Mouse (Mus musculus): ENCODE measurements around the gene Ehmt1.

Ehmt1 gene

DNA sequence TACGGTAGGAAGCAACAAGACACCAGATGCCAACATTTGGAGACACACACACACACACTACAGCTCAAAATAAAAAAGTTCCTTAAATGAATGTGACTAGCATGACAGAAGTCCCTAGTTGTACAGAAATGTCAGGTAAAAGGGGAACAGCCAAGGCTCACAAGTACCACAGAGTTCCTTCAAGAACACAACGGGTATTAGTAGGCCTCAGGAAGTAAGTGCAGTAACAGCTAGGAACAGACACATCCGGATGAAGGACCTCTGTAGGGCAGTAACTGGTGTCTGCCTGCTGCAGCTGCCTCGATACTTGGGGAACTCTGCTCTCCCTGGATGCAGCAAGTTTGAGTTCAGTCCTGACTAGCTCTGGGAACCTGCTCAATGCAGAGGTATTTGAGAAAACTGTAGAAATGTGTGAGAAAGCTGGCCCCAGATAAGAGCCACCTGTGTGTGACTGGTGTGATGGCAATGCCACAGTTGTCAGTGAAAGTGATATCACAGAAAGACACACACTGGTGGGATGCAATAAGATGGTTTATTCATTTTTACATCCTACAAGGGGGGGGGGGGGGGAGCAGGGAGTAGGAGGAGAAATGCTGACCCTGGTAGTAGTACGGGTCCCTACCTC is 122.5 kb downstream of the Ehmt1 start:
- no peak for DNase-seq

GRCm38 (mm10) chr2:24787250-24787649 is 132.2 kb downstream of the Ehmt1 start:
- no peak for DNase-seq

DNA sequence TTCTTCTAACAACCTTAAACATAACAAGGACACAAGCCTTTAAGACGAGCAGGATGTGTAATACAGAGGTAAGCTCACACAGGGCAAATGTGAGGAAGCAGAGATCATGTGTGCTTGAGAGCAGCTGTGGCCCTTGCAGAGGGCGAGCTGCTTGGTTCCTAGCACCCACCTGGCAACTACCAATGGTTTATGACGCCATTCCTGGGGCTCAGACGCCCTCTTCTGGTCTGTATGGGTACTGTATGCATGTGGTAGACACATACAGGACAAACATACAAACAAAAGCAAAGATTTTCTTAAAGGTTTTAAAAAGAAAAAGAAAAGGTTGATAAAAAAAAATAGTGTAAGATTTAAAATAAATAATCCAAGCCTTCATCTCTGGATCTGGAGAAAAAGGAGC is 138.2 kb downstream of the Ehmt1 start:
- DNase-seq, result no peak

- DNase-seq, result no peak
Observed at GRCm38 (mm10) chr2:24776831-24777230, 142.6 kb downstream of the Ehmt1 start.

DNA sequence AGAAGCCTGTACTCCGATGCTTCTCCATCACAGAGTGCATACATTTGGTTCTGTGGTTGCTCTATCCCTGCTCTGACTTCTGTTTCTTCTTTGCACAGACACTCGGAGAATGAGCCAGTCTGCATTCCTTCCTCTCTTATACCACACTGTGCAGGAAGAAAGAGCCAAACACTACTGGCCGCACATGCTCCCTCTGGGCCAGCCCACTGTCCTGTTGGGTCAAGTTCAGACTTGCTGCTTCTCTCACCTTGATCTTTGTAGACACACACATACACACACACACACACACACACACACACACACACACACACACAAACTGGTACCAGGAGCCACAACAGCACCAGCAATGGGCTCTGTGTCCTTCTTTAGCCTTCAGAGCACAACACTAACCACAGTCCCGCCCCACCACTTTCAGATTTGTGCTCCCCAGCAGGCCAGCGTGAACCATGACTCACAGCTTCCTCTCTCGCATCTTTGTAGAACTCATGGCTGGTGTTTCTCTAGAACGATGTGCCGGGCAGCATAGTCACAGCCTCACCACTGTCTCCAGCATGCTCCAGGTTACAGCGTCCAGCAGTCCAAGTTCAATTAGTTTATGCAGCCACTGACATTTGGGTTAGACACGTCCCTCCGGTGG is 143.3 kb downstream of the Ehmt1 start:
- no peak for DNase-seq

GRCm38 (mm10) chr2:24774832-24775231 is 144.6 kb downstream of the Ehmt1 start:
- DNase-seq, result no peak

DNA sequence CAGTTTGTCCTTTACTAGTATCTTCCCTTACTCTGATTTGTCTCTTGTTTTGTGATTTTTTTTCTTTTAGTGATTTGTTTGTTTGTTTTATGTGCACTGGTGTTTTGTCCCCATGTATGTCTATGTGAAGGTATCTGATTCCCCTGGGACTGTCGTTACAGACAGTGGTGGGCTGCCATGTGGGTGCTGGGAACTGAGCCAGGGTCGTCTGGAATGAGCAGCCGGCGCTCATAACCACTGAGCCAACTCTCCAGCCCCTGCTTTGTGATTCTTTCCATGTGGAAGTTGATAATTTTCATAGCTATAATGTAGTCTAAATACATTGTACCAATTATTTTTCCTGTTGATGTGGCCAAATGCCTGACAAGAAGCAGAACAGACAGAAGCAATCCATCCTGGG is 148.6 kb downstream of the Ehmt1 start:
- no peak for DNase-seq

DNA sequence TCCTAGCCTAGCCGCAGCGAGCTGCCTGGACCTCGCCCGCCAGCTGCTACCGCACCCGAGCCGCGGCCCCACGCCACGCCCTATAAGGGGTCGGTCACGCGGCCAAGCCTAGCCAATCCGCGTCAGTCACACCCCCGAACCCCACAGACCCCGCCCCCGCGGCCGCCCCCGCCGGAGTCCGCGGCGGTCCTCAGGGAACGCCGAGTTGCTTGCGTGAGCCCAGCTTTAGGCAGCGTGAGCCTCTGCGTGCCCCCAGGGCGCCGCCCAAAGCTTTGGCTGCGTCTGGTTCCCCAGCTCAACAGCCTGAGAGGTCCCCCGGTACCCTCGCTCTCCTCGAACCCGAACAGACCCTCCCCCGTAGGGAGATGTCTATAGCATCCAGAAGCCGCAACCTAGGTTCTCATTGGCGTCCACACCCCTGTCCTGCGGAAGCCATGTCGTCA is 156.3 kb downstream of the Ehmt1 start, which contains the start of gene Cacna1b:
Gene Cacna1b (minus strand): TSS at position 38 of the 443 bp plus-strand sequence.
- DNase-seq, result peak; percentile 97 to 98

DNA sequence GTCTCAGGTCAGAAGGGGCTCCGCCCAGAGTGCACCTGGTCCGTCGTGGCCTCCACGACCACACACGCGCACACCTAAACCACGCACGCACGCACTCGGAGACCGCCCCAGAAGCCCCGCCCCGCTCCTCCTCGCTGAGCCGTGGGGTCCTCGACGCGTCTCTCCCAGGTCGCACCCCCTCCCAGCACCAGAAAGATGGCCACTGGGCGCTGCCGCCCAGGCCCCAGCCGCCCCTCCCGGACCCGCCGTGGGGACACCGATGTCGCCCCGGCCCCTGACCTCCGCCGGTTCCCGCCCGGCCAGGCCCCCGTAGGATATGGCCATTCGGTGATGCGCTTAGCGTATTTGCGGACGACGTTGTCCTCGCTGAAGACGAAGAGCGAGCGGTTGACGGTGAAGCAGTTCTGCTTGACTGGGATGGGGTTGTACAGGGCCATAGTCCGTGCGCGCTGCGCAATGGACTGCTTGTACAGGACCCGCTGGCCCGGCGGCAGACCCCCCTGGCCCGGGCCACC is 156.9 kb downstream of the Ehmt1 start:
- peak; percentile 81 to 83 for DNase-seq

DNA sequence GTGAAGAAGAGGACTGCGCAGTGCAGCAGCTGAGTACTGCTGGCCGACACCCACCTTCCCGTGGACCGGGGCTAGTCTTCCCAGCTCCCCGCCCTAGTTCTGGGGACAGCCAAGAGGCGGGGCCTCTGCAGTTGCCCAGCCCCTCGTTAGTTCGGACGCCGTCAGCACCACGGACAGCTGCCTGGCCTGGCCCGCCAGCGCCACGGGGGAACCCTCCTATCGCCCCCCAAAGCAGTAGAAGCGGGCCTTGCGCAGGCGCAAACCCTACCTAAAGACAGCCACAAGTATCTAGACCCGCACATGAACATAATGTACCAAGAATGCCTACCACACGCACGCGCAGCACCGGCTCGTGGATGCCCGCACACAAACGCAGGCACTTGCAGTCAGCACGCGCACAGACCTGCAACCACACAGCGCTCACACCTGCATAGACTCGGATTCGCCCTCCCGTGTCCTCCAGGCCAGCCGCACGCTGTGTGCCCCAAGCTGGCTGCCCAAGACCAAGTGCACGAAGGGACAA is 157.4 kb downstream of the Ehmt1 start:
- peak; percentile 74 to 81 for DNase-seq

GRCm38 (mm10) chr2:24755276-24755675 is 164.1 kb downstream of the Ehmt1 start:
- DNase-seq, result peak; percentile 74 to 84

DNA sequence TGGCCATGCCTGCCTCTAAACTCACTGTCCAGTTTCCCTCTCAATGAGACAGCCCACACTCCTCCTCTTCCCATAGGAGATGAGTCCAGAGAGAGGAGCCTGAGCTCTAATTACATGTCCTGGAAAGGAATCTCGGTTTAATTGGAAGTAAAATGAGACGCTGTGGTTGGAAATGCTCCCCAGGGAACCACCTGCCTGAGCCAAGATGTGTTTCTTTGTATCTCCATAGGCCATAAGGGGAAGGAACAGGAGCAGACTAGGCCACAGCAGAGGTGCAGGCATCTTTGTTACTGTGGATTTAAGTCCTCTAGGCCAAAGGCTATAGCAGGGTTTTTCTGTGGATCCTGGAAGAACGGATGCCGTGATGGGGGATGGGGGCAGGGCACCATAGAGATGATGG is 166.8 kb downstream of the Ehmt1 start:
- no peak for DNase-seq

DNA sequence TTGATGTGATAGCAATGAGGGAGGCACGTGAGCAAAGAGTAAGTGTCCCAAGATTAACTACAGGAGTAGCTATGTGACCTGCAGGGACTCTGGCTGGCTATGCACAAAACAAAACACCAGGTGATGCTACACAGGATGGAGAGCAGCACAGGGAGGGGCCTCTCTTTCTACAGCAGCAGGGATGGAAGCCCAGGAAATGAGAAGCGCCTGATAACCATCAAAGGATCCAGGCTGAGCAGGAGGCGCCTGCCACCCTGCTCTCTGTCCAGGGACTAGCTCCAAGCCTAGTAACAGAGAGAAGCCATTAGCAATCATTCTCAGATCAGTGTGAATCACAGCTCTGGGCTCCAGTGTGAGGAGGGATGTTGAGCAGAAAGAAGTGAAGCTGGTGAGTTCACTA is 169.4 kb downstream of the Ehmt1 start:
- DNase-seq, result no peak

- DNase-seq, result no peak
Observed at GRCm38 (mm10) chr2:24747878-24748277, 171.5 kb downstream of the Ehmt1 start.

Measured in cerebellum, postnatal 14 days (tissue).